In the genomic region with DNA sequence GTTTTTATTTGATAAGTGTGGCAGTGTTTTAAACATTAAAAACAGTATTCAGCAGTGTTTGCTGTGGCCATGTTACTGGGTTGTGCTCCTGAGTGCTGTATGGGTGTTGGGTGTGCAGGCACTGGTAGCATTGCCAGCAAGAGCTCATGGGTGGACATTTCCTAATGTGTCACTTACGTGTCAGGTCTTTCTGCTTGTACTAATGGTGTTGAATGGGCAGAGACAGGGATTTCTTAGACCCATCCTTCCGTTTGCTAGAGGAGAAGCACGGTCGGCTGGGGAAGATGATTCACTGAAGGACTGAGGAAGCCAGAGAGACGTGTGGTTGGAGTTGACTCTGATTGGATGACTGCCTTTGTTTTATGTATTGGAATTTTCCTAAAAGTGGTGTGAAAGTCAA, we compare ENCODE assay signal across 10 mouse cellular contexts.
DNase-seq lines count a peak whose midpoint lies in the region; ATAC-seq and TF ChIP-seq lines count a peak whose summit lies in the region.
"Had no signal": no experiment of that assay in that cellular context is flagged by ENCODE, and none has a peak within 500 bp of the region (broad histone marks: within the 10 kb centered on the region; RNA-seq: fewer than 3 reads in every experiment).

No protein-coding gene starts in this region.

- 0 out of 2 replicates have a peak, but pooled peaks have one; percentile 41 for ATAC-seq in forebrain, embryonic 15.5 days (replicated peaks)
- peak; percentile 68 for ATAC-seq in neural tube, embryonic 15.5 days (ENCODE audit: low FRiP score)

- no peaks in the 10 kb centered on the region for H3K36me3 ChIP-seq in forebrain, embryonic 15.5 days
- no peaks in the 10 kb centered on the region for H3K36me3 ChIP-seq in neural tube, embryonic 15.5 days
- peaks cover 2% of the 10 kb centered on the region; the same call in 1 of the 2 replicates for H3K36me3 ChIP-seq in heart, embryonic 10.5 days
- H3K36me3 ChIP-seq: embryonic facial prominence, embryonic 15.5 days had no signal

- no peaks in the 10 kb centered on the region for H3K9me3 ChIP-seq in forebrain, embryonic 15.5 days
- no peaks in the 10 kb centered on the region for H3K9me3 ChIP-seq in neural tube, embryonic 15.5 days (replicated peaks)
- no peaks in the 10 kb centered on the region for H3K9me3 ChIP-seq in heart, embryonic 10.5 days
- H3K9me3 ChIP-seq: embryonic facial prominence, embryonic 15.5 days had no signal

- peak; percentile 32; the same call in 1 of the 2 replicates for TF ChIP-seq POLR2A in cerebellum, adult 2 months (IDR thresholded peaks at IDR 0.05; ENCODE audit: borderline replicate concordance, insufficient read depth, low read length)

- peak overlapping the region; percentile 47 for H3K9ac ChIP-seq in forebrain, embryonic 15.5 days (replicated peaks)
- H3K9ac ChIP-seq in neural tube, embryonic 15.5 days (replicated peaks): peak overlapping the region; percentile 50
- H3K9ac ChIP-seq: embryonic facial prominence, embryonic 15.5 days had no signal

- peak overlapping the region; percentile 46 for H3K4me2 ChIP-seq in forebrain, embryonic 15.5 days (replicated peaks)
- peak overlapping the region; percentile 52 for H3K4me2 ChIP-seq in neural tube, embryonic 15.5 days
- H3K4me2 ChIP-seq: embryonic facial prominence, embryonic 15.5 days had no signal

- peak overlapping the region; percentile 100 for H3K4me3 ChIP-seq in cerebellum, adult 2 months (replicated peaks; ENCODE audit: insufficient read depth, low read depth, low read length)
- peak overlapping the region; percentile 51 for H3K4me3 ChIP-seq in forebrain, embryonic 15.5 days
- H3K4me3 ChIP-seq in neural tube, embryonic 15.5 days (replicated peaks): peak overlapping the region; percentile 54
- no peak overlapping the region for H3K4me3 ChIP-seq in heart, embryonic 10.5 days
- H3K4me3 ChIP-seq: embryonic facial prominence, embryonic 15.5 days had no signal

- WGBS in cerebellum, adult 2 months: 18% methylated on average over 5 of the region's 5 CpGs
- WGBS in forebrain, embryonic 15.5 days: 64% methylated on average over 5 of the region's 5 CpGs
- WGBS in neural tube, embryonic 15.5 days: 32% methylated on average over 5 of the region's 5 CpGs
- 85% methylated on average over 5 of the region's 5 CpGs for WGBS in heart, embryonic 10.5 days

- peaks cover 3% of the 10 kb centered on the region; the same call in 1 of the 2 replicates for H3K4me1 ChIP-seq in cerebellum, adult 2 months (ENCODE audit: control insufficient read depth, insufficient read depth, low read length)
- no peaks in the 10 kb centered on the region for H3K4me1 ChIP-seq in forebrain, embryonic 15.5 days
- peaks cover 8% of the 10 kb centered on the region; the same call in 1 of the 2 replicates for H3K4me1 ChIP-seq in neural tube, embryonic 15.5 days
- 0 out of 2 replicates have a peak, but pooled peaks cover 5% of the 10 kb centered on the region for H3K4me1 ChIP-seq in heart, embryonic 10.5 days
- H3K4me1 ChIP-seq: embryonic facial prominence, embryonic 15.5 days had no signal

- peak; percentile 58 to 61 for DNase-seq in cerebellum, adult 2 months
- peak; percentile 25 to 31 for DNase-seq in layer of hippocampus, postnatal 10 days (ENCODE audit: low spot score in 2 of 2)
- DNase-seq in ovary, postnatal 36 days (ENCODE audit: low spot score): no peak
- DNase-seq in adrenal gland, adult 2 months: no peak
- DNase-seq in heart, embryonic 10.5 days (ENCODE audit: low spot score): no peak
- DNase-seq: kidney, adult 8-10 months had no signal

- H3K27me3 ChIP-seq in cerebellum, adult 2 months (ENCODE audit: control insufficient read depth, insufficient read depth, low read length): no peaks in the 10 kb centered on the region
- H3K27me3 ChIP-seq in forebrain, embryonic 15.5 days: no peaks in the 10 kb centered on the region
- no peaks in the 10 kb centered on the region for H3K27me3 ChIP-seq in neural tube, embryonic 15.5 days (replicated peaks)
- H3K27me3 ChIP-seq in heart, embryonic 10.5 days (ENCODE audit: insufficient read depth, poor library complexity, severe bottlenecking): no peaks in the 10 kb centered on the region
- H3K27me3 ChIP-seq: embryonic facial prominence, embryonic 15.5 days had no signal

- peak overlapping the region; percentile 79; the same call in 1 of the 2 replicates for H3K27ac ChIP-seq in cerebellum, adult 2 months (ENCODE audit: insufficient read depth, low read length)
- H3K27ac ChIP-seq in forebrain, embryonic 15.5 days (replicated peaks): 0 out of 2 replicates have a peak overlapping the region, but pooled peaks have one; percentile 29
- peak overlapping the region; percentile 79 for H3K27ac ChIP-seq in neural tube, embryonic 15.5 days (replicated peaks)
- no peak overlapping the region for H3K27ac ChIP-seq in heart, embryonic 10.5 days
- H3K27ac ChIP-seq: embryonic facial prominence, embryonic 15.5 days; stomach, postnatal 0 days had no signal

- TF ChIP-seq CTCF in cerebellum, adult 2 months (IDR thresholded peaks at IDR 0.05; ENCODE audit: borderline replicate concordance, insufficient read depth, low read depth, low read length): no peak

Comparison
In these comparisons a context has a peak if more than half of its experiments do, and no peak if none do; other contexts are left out.
1. DNase-seq: peak in cerebellum, adult 2 months (2 of 2) and layer of hippocampus, postnatal 10 days (2 of 2); none in ovary, postnatal 36 days (single experiment), adrenal gland, adult 2 months (single experiment) and heart, embryonic 10.5 days (single experiment).